Mouse (Mus musculus) heart, embryonic 10.5 days (tissue): ENCODE measurements at regions not wholly inside any gene's neighbourhood (a gene's known extent, or its start where the extent isn't known, plus 50 kb on each side); places are given as distances from the start of the nearest gene placed in this dataset.

ENCODE experiments used
- DNase-seq: peaks from one replicate; pipeline ENCODE4 v3.0.0-alpha.2; 2017; ENCODE audit warnings: low spot score
- H3K27ac ChIP-seq: fragments of 300-500 bp; sonication (generic); 2 replicates; pipeline ENCODE4 v1.5.1; 2016; ENCODE audit warnings: mild to moderate bottlenecking
- H3K27me3 ChIP-seq: fragments of 300-500 bp; sonication (generic); 2 replicates; pipeline ENCODE4 v1.6.1; 2016; ENCODE audit warnings: mild to moderate bottlenecking; ENCODE audit not compliant: poor library complexity, insufficient read depth, severe bottlenecking
- H3K36me3 ChIP-seq: fragments of 300-500 bp; sonication (generic); 2 replicates; pipeline ENCODE4 v1.6.1; 2016; ENCODE audit warnings: mild to moderate bottlenecking, moderate library complexity
- H3K4me1 ChIP-seq: fragments of 300-500 bp; sonication (generic); 2 replicates; pipeline ENCODE4 v1.6.1; 2016; ENCODE audit warnings: mild to moderate bottlenecking
- H3K4me3 ChIP-seq: fragments of 300-500 bp; sonication (generic); 2 replicates; pipeline ENCODE4 v1.5.1; 2016; ENCODE audit warnings: mild to moderate bottlenecking, moderate library complexity
- H3K9me3 ChIP-seq: fragments of 300-500 bp; sonication (generic); 2 replicates; pipeline ENCODE4 v1.6.1; 2016; ENCODE audit warnings: mild to moderate bottlenecking, moderate library complexity
- WGBS: fragments of 180-500 bp; shearing (Covaris S2); methylation state at CpG from one replicate; pipeline ENCODE4 v1.1.7; 2016; 5-methylcytosine and 5-hydroxymethylcytosine counted together

- Histone ChIP-seq H3K4me1 (peaks cover 22% of the 10 kb centered on the region), H3K36me3 (no peaks in the 10 kb centered on the region), H3K27me3 (no peaks in the 10 kb centered on the region), H3K4me3 (no peak overlapping the region), H3K27ac (no peak overlapping the region), H3K9me3 (no peaks in the 10 kb centered on the region)
- peak; percentile 63 for DNase-seq
- WGBS, result 81% methylated on average over 4 of the region's 4 CpGs
These were observed 53.8 kb upstream of the Stx16 start for GRCm38 (mm10) chr2:174022292-174022691.

DNA sequence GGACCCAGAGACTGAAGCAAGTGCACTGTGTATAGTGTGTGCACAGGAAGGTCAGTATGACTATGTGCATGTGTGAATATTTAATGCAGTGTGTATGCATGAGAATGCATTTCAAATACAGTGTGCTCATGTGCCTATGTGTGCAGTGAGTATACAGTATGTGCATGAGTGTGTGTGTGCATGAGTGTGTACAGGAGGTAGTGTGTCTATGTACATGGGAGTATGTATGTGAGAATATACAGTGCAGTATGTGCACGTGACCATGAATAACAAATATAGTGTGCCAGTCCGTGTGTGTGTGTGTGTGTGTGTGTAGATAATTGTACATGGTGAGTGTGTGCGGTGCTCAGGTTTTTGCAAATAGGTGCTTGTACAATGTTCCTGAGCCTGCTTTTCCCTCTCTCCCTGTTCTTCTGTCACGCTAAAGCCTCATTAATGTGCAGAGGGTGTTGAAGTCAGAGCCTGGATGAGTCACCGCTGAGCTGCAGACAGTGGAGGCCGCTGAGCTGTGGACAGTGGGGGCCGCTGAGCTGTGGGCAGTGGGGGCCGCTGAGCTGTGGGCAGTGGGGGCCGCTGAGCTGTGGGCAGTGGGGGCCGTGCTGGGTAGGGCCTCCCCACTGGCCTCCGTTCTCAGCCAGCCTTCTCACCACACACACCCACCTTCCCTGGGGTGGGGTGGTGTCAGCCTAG is 50.8 kb upstream of the Stx16 start:
- peak; percentile 62 for DNase-seq
- Histone ChIP-seq H3K27me3 (no peaks in the 10 kb centered on the region), H3K4me3 (no peak overlapping the region), H3K4me1 (peaks cover 18% of the 10 kb centered on the region), H3K27ac (no peak overlapping the region), H3K9me3 (no peaks in the 10 kb centered on the region), H3K36me3 (no peaks in the 10 kb centered on the region)
- WGBS, result 62% methylated on average over 11 of the region's 11 CpGs
